Mouse (Mus musculus) heart, adult 2 months (tissue): ENCODE measurements around the gene Mis12.

Source experiments
- CTCF ChIP-seq: fragments of 200-600 bp; IDR thresholded peaks from 2 replicates; pipeline ENCODE4 v1.8.1; 2022; ENCODE audit warnings: antibody characterized with exemption, mild to moderate bottlenecking, moderate library complexity
- EP300 ChIP-seq: fragments of 200-500 bp; IDR thresholded peaks from 2 replicates; pipeline ENCODE4 v1.6.1; 2011; ENCODE audit warnings: low read depth, low read length, control low read depth; ENCODE audit not compliant: insufficient read depth
- POLR2A ChIP-seq: fragments of 200-500 bp; IDR thresholded peaks from 2 replicates; pipeline ENCODE4 v1.6.1; 2011; ENCODE audit warnings: mild to moderate bottlenecking, low read depth, low read length, control low read depth; ENCODE audit not compliant: insufficient read depth

DNA sequence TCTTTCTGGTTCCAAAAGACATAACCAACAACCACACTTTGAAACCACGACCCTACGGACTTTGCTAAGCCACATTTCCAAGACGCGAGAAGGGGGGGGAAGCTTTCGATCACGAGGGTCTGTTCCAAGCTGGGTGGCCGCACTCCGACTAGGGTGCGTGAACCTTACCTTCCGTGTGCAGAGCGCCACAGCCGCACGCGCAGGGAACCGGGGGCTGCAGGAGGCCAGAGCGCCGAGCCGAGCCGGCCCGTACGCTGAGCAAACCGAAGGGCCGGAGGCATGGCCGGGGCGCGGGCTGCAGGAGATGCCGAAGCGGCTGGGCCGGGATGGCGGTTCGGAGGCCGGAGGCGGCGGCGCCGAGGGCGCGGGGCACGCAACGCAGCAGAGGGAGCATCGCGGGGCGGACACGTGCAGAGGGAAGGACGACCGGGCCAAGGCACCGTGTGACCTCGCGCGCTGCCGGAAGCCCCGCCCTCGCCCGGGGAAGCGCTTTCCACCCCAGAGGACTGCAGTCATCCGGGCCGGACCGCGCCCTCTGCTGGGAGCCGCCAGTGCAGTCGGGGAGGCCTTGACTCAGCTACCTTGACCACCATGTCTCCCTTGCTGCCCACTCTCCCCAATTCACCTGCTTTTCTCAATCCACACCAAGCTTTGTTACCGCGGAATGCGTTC is 36.7 kb upstream of the Mis12 start, which contains the start of gene C1qbp:
- peak; percentile 59; the same call in 1 of the 2 replicates for TF ChIP-seq POLR2A
- TF ChIP-seq CTCF = no peak; the same call in 1 of the 2 replicates
- TF ChIP-seq EP300 = peak; percentile 81; the same call in 1 of the 2 replicates
